Mouse (Mus musculus): ENCODE measurements around the gene Lhb.

The Lhb gene

DNA sequence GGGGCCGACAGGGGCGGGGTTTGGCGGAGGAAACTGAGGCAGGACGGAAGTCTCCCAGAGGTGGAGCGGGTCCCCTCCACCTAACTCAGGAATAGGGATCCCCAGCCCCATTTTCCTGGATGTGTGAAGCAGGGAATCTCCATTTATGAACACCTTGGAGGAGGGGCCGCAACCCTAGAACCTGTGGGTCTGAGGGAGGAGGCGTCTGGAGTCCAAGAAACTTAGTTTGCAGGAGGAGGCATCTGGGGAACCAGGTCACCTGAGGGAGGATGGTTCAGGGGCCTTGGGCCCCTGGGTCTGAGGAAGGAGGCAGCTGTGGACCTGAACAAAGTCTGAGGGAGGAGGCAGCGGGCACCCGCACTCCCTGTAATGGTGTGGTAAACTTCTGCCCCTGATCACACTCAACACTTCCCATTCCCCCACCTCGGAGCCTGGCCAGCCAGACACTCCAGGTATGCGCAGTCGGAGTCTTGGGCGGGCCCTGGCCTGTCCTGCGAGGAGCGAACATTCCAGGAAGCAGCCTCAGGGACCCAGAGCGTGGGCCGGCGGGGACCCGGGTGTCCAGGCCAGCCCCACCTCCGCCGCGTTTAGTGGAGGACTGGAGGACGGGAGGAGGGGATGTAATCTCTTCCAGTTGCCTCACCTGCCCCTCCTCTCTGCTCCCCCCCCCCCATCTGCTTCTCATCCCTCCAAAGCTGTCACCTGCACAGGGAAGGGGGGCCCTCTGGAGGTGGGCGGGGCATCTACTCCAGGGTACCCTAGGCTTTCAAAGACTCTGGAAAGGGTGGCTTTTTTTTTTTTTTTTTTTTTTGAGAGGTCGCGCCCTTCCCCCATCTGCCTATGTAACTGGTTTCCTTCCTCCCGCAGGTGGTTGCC lies 6.5 kb upstream of the Lhb start:
- no peak for DNase-seq (ENCODE audit: low spot score)

DNA sequence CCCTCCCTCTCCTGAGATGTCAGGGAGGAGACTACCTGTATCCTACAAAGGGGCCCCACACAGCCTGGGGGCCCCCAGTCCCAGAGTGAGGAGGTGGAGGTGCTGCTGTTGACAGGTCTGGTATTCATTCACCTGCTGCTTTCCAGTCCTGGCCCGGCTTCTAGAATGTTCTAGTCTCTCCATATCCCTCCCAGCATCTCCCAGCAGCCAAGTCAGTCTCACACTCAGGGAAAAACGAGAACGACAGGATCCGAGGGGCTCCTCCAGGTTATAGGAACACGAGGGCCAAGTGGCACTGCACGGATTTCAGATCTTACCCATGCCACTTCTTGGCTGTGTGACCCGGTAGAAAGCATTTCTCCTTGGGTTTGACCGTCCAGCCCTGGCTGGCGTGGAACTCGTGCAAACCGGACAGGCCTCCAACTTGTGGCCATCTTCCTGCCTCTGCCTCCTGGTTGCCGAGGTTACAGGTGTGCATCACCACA lies 5.8 kb upstream of the Lhb start:
- no peak for DNase-seq (ENCODE audit: low spot score)

DNA sequence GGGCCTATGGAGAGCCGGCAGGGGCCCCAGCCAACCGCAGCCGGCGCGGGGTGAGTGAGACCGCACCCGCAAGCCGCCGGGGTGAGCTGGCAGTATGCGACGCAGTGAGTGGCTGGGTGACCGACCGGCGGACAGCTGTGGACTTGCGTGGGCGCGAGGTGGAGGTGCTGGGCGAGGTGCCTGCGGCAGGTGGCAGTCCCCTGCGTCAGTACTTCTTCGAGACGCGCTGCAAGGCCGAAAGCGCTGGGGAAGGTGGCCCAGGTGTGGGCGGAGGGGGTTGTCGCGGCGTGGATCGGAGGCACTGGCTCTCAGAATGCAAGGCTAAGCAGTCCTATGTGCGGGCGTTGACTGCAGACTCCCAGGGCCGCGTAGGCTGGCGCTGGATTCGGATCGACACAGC lies 5.0 kb upstream of the Lhb start:
- no peak for DNase-seq (ENCODE audit: low spot score)

DNA sequence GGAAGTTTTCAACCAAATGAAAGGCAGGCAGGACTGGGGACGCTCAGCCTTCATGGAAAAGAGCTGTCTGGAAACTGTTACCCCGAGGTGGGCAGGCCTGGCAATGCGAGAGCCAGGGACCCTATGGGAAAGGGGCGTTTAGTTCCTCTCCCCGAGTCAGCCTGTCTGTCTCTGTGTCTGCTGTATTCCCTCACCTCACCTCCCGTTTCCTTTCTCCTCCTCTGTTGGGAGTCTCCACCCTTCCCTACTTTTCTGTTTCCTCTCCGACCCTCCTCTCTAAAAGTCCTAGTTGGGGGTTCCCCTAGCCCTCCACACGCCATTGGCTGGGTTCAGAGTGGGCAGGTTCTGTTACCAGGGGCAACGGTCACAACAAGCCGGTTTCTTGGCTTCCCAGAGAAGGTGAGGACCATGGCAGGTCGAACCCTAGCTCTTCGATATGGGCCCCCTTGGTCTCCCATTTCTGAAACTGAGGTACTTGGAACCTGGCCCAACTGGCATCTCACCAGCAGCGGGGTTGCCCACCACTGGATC lies 2.6 kb upstream of the Lhb start:
- DNase-seq (ENCODE audit: low spot score), result no peak

DNA sequence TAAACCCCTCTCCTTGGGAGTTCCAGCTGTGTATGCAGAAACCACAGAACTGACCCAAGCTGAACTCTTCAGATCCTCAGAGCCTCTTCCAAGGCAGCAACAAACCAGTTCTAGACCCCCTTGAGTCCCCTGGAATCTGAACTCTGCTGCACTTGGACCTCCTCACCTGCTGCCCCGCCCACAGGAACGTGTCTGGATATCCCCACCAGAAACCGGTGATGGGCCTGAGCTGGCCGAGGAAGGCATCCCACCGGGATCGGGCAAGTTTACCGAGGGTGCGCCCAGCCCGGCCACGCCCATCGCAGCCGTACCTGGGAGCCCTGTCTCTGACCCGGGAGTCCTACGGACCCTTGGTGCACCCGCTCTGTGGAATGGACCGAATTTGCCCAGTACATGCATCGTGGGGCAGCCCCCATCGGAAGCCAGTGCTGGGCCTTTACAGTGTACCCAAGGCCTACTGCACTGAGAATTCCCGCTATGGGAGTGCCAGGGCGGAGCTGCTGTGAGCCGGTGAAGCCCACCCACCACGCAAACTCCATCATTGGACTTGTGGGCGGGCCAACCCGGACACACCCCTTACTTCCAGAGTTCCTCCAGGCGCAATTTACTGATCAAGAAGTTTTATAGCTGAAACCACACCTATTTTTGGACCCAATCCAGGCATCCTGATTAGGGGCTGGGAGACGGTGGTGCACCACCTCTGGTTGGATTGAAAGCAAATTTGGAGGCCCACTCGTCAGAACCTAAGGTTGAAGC lies 583 bp upstream of the Lhb start:
- no peak for DNase-seq (ENCODE audit: low spot score)

DNA sequence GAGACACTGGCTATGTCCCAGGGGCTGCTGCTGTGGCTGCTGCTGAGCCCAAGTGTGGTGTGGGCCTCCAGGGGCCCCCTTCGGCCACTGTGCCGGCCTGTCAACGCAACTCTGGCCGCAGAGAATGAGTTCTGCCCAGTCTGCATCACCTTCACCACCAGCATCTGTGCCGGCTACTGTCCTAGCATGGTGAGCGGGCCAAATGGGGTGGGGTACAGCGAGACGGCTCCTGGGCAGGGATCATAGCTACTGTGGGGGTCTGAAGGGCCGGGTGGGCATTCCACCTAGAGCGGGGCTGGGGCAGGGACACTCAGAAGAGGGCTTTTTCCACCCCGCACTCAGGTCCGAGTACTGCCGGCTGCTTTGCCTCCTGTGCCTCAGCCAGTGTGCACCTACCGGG lies 574 bp downstream of the Lhb start:
- DNase-seq (ENCODE audit: low spot score), result no peak

DNA sequence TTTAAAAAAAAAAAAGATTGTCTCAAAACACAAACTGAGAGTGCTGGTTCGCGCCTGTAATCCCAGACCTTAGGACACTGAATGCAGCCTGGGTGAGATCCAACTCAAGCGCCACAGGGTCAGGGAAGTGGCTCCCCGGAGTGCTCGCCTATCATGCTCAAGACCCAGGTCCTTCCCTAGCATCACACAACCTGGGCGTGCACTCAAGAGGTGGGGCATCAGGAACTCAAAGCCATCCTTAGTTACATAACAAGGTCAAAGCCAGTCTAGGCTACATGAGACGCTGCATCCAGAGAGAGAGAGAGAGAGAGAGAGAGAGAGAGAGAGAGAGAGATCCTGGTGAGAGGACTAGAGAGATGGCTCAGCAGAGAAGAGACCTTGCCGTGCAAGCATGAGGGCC lies 5.9 kb downstream of the Lhb start:
- no peak for DNase-seq (ENCODE audit: low spot score)

DNA sequence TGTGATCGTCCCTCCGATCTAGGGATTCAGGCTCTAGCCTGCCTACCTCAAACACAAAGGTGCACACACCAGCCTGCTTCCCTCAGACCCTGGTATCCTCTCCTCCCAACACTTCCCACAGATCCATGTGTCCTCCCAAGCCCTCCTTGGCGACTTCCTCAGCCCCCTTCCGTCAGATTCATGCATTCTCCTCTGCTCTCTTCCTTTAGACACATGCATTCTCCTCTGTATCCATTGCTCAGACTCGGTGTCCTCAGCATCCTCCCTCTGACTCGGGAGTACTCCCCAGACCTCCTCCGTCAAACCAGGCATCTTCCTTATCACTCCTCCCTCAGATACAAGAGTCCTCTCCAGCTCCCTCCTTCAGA lies 13.2 kb downstream of the Lhb start:
- no peak for DNase-seq (ENCODE audit: low spot score)

DNA sequence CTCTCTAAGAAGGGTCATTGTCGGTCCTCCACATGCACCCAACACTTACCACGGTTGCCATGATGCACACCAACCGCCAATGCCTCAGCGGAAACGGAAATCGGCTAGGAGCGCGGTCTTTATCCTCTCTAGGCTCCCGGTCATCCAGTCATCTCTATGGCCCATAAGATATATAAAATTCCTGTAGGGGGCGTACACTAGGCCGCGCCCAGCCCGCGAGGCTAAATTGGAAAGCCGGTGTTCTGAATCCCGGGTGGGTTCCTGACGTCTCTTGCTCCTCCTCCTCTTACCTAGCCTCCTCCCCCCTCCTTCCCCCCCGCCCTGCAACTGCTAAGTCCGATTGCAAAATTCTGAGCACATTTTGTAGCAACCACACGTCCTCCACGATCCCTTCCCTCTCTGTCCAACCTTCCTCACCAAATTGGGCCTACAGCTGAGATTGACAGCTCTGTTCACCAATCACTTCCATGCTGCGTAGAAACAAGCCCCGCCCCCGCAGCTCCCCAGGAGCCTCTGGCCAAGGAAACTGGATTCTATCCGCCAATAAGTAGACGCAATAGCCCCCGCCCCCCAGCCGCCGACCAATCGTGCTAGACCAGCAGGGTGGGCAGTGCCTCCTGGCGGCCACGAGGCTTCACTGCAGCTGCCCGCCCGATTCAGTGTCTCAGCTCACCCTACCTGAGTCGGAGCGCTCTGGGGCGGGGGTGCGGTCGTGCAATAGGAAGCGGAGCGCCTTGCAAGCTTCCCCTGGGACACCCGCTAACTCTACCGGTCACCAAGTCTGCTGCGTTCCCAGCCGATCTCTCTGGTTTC lies 13.8 kb downstream of the Lhb start, which contains the start of gene Gys1:
Gys1 (plus strand) TSS at position 642 of the 813 bp plus-strand sequence.
- DNase-seq (ENCODE audit: low spot score), result peak; percentile 100

DNA sequence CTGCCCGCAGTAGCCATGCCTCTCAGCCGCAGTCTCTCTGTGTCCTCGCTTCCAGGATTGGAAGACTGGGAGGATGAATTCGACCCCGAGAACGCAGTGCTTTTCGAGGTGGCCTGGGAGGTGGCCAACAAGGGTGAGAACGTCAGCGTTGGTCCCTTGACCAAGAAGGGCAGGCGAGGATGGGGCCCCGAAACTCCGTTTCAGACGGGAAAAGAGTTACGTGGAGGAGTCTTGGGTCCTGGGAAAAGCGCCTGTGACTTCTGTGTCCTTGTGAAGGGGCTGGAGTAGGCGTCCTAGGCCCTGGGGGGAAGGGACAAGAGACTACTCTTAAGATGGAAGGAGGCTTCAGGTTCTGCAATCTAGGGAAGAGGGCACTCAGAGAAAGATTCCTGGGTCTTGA lies 14.4 kb downstream of the Lhb start:
- no peak for DNase-seq (ENCODE audit: low spot score)

DNA sequence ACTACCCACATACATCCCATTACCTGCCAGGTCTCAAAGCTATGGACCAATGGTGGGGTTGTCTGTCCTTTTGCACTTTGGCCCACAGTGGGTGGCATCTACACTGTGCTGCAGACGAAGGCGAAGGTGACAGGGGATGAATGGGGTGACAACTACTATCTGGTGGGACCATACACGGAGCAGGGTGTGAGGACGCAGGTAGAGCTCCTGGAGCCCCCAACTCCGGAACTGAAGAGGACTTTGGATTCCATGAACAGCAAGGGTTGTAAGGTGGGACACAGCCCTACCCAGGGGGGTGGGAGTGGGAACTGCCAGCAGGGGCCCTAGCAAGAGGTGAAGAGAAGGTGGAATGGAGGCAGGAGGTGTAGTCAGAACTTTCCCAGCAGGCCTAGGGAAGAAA lies 15.8 kb downstream of the Lhb start:
- no peak for DNase-seq (ENCODE audit: low spot score)

DNA sequence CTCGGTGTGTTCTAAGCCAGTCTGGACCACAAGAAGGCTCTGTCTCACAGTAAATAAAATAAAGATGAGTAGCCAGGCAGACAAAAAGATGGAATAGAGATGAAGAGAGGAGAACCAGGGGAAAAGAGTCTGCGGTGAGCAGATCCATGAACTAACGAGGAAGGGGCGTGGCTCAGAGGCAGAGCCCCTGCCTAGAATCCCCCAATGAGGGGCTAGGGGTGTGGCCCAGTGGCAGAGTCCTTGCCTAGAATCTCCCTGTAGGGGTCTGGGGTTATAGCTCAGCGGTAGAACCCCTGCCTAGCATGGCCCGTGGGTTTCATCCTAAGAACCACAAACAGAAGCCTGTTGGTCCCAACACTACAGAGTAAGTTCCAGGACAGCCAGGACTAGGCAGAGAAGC lies 16.4 kb downstream of the Lhb start:
- DNase-seq (ENCODE audit: low spot score), result no peak

DNA sequence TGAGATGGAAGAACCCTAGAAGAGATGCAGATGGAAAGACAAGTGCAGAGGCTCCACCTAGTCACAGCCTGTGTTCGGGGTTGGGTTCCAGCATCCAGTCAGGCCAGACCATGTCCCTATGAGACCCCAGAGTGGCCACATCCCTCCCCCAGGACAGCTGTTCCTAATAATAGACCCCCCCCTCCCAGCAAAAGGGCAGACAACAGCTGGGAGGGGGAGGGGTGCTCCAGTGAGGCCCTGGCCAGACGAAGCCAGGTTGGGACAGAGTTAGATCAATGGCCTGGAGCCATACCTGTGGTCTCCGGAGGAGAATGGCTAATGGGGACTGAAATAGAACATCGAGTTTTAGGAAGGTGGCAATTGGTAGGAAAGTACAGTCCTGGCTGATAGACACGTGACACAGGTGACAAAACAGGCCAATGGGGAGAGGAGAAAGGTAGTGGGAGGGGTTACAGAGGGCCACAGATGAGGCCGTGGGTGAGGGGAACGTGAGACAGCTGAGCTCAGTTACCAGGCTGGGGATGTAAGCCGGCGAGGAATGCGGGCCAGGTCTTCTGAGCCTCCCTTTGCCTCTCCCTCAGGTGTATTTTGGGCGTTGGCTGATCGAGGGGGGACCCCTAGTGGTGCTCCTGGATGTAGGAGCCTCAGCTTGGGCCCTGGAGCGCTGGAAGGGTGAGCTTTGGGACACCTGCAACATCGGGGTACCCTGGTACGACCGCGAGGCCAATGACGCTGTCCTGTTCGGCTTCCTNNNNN lies 17.1 kb downstream of the Lhb start, which contains the start of gene Ruvbl2:
Ruvbl2 (minus strand) TSS at position 576 of the 756 bp plus-strand sequence.
- no peak for DNase-seq (ENCODE audit: low spot score)

DNA sequence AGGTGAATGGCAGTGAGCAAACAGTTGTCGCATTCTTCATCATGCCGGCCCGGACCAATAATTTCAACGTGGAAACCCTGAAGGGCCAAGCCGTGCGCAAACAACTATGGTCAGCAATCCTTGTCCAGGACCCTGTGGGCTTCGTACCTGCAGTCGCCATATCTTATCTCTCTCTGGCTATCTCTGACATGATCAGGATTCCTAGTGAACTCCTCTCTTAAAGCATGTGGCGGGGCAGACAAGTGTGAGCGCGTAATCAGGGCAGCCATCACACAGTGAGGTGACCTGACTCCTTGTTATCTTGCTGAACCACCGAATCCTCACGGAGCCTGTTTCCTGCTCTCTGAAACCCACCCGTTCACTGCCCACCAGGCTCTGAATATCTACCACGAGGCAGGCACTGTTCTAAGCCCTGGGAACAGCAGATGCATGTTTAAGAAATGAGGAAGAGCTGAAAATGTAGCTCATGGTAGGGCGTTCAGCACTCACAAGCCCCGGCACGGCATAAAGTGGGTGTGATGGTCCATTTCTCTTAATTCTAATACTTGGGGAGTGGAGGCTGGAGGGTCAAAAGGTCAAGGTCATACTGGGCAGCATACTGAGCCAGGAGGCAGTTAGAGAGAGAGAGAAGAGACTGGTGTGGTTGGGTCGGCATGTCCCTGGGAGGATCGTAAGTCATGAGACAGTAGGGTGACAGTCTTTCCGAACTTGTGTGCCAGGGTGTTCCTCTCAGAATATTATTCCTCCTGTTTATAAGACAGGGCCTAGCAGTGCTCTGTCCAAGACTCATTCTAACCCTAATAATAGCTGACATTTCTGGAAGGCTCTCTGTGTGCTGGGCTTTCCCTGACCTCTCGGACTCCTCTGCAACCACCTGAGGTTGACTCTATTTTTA lies 23.2 kb downstream of the Lhb start:
- DNase-seq (ENCODE audit: low spot score), result no peak

DNA sequence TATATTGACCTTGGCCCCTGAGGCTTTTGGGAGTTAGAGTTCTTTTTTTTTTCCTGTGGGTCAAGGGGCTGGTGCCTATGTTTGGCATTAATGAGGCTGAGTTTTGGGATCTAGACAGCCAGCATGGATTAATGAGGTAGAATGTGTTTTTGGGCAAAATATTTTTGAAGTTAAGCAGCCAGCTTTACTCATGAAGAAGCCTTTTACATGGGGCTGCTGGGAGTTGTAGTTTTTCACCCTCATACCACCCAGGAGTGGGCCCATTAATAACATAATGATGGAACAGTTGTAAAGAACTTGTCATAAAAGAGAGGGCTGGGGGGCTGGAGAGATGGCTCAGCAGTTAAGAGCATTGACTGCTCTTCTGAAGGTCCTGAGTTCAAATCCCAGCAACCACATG lies 26.0 kb downstream of the Lhb start:
- no peak for DNase-seq (ENCODE audit: low spot score)

DNA sequence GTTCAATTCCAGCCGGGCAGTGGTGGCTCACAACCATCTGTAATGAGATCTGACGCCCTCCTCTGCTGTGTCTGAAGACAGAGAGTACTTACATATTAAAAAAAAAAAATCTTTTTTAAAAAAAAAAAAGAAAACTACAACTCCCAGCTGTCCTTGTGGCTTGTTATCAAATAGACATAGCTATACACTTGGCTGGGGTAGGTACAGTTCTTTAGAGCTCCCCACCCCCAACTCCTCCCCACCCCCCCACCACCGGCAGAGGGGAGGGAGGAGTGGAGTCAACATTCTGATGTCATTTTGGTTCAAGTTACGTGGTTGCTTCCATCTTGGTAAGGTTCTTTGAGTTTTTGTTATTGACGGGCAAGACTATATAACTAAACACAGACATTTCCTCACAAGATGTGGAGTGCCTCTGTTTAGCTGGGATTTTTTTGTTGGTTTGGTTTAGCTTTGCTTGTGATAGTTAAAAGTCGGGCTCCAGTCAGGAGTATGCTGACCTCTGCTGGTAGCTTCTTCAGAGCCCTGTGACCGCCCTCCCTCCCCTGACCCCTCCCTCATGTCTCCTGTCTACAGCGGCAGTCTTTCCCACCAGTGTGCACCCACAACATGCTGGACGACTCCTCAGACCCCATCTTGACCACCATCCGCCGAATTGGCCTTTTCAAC lies 26.8 kb downstream of the Lhb start:
- no peak for DNase-seq (ENCODE audit: low spot score)

DNA sequence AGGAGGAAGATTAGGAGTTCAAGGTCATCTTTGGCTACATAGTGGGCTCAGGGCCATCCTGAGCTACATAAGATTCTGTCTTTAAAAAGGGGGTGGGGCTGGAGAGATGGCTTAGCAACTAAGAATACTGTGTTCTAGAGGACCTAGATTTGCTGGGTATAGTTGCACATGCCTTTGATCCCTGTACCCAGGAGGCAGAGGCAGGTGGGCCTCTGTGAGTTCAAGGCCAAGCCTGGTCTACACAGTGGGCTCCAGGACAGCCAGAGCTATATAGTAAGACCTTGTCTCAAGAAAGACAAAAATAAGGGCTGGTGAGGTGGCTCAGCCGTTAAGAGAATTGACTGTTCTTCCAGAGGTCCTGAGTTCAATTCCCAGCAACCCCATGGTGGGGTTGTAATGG lies 29.4 kb downstream of the Lhb start:
- DNase-seq (ENCODE audit: low spot score), result no peak

DNA sequence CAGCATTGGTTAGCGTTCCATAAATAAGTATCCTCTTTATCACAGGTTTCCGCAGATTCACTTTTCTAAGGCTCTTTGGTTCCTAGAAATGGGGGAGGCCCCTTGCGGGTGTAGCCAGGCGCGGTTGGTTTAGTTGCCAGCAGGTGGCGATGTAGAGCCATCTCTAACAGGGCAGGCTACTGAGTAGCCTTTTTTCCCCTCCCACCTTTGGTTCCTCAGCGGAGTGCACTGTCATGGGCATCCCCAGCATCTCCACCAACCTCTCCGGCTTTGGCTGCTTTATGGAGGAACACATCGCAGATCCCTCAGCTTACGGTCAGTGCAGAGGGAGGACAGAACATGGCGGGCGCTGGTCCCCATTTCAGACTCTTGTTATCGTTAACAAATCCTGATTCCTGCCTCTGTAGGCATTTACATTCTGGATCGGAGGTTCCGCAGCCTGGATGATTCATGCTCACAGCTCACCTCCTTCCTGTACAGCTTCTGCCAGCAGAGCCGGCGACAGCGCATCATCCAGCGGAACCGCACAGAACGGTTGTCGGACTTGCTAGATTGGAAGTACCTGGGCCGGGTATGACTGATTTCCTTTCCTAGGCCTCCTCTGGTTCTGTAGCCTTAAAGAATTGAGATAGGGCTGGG lies 30.8 kb downstream of the Lhb start:
- DNase-seq (ENCODE audit: low spot score), result peak; percentile 80

DNA sequence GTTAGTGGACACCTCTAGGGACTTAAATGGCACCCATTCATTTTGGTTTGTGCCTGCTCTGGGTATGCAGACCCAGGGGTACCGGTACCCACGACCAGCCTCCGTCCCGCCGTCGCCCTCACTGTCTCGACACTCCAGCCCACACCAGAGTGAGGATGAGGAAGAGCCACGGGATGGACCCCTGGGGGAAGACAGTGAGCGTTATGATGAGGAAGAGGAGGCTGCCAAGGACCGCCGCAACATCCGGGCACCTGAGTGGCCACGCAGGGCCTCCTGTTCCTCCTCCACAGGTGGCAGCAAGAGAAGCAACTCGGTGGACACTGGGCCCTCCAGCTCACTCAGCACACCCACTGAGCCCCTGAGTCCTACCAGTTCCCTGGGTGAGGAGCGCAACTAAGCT lies 34.4 kb downstream of the Lhb start:
- no peak for DNase-seq (ENCODE audit: low spot score)
